Mouse (Mus musculus) left cerebral cortex, postnatal 25 days (tissue): Measurements from ENCODE around the gene Tead4. TPM values are rescaled to one million over a fixed set of nuclear protein-coding genes. Genes with fewer than 3 reads are reported as not detected.

Experiments
- DNase-seq, 2 experiments: peaks; one replicate each; pipeline ENCODE4 v3.0.0; 2022; ENCODE audit warnings: low spot score in 2 of 2, mixed read lengths in 1 of 2
- intact Hi-C: fragments of 180-260 bp; cut with DNase I; formaldehyde crosslinking; loops from one replicate; pipeline ENCODE4 v1.15.1; 2025
- total RNA-seq, 2 experiments: library from RNA; stranded (reverse); gene quantifications; 2 replicates each; pipeline ENCODE4 v1.2.3; 2021

Tead4 gene
- total RNA-seq, 2 experiments from 2014 or later: 0.30 to 0.62 TPM

DNA sequence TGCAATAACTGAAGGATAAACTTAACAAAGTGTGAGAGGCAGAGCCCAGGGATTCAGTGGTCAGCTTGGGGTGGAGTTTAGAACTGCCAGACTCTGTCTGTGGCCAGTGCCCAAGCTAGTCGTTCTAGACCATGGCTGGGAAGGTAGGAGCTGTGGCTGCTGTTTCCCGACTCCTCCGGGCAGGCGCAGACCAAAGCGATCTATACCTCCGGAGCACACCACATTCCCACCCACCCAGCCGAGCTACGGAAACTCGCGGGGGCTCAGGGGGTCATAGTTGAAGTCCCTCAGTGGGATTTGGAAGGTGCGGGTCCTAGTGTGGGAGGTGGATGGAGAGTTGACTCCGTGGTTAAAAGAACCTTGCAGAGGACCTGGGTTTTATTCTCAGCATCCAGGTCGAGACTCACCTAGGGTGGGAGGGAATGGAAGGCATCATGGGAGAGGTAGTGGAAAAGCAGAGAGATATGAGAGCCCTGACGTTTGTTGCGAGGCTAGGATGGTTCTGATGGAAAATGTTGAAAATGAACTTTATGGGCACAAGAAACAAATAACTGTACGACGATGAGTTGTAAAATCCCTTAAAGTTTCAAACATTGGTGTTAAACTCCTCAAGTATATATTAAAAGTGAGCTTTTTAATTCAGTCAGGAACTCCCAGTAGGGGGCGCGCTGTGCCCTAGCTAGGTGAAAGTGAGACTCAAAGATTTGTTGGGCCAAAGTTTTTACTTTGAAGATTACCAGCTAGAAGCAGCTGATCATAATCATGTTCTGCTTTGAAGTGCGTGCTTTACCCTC lies 99.6 kb downstream of the Tead4 start:
- peak; percentile 64 to 71 for DNase-seq

DNA sequence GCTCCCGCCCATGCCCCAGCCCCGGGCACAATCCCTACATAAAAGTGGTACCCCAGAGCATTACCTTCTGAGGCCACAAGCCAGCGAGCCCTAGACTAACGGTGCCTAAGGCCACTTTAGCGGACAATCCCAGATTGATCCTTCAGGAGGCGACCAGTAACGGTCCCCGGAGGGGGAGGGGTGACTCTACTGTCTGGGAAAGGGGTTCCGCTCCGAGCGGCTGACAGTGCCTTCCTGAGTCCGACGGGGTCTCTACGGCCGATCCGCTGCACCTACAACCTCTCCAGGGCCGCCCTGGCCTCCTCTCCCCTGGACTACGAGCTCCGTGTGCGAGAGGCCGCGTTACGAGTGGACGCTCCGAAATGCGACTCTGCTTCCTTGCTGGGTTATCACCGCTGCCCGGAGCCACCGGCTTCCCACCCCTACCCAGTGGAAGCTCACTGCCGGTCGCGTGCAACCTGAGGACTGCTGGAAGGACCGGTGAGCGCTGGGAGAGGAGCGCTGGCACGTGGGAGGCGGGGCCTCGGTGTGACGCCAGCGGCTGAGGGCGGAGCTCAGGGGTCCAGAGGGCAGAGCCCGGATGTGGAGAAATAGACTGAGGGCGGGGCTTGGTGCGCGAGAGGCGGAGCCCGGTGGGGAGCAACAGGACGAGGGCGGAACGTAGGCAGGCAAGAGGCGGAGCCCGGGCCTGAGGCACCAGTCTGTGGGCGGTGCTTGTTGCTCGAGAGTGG lies 100.3 kb downstream of the Tead4 start:
- intact Hi-C loops: loop anchor here (2.0 kb wide), 1 partner anchor 157 kb away; no protein-coding TSS in a partner anchor
- peak; percentile 97 to 99 for DNase-seq

More for the DNA sequence above, 99.6 kb downstream of the Tead4 start:
- intact Hi-C loops: loop anchor here (2.0 kb wide), 1 partner anchor 156 kb away; no protein-coding TSS in a partner anchor

DNA sequence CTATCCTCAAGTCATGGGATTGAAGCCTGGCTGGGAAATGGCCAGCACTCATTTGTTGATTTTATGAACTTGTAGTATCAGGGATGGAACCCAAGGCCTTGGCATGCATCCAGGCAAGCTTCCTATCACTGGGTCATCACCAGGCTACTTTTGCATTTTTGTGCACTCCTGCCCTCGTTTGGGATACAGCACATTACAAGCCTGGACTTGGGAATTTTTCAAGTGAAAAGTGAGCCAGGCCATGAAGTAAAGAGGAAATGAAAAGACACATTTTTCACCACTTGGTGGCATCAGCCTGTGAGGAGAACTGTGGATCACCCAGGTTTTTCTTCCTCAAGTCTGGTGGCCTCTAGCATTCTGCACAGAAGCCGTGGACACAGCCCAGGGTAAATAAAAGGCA lies 117.1 kb downstream of the Tead4 start:
- intact Hi-C loops: no loop called here
- no peak for DNase-seq

DNA sequence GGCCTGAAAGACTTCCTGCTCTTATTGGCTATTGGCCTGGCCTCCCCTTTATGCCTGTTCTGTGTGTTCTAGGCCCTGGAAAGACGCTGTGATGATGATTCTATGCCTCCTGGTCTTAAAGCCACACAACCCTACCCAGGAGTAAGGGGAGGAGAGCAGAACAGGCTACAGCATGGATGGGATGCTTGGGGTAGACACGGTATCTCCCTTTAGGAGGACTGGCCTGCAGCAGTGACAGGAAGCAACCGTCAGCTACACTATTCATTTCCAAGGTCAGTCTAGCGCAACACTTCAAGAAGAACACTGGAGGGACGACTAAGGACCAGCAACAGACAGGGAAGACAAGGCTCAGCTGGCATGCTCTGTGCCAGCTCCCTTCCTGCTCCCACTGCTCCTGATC lies 119.4 kb downstream of the Tead4 start:
- intact Hi-C loops: no loop called here
- no peak for DNase-seq

DNA sequence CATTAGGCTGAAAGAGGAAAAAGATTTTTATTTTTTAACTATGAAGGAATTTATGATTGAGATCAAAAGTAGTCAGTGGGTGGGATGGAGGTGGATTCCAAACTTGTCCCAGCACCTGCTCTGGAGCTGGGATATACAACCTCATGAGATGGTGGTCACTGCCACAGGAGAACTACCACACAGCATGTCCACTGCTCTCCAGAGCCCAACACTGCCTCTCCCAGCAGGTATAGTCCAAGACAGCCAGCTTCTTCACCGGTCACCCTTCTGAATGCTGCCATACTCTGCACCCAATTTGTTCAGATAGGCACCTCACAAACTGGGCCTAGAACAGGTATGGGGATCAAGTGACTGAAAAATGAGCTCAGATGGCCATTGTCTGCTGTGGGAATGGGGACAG lies 121.0 kb downstream of the Tead4 start:
- DNase-seq: no peak
- intact Hi-C loops: no loop called here

DNA sequence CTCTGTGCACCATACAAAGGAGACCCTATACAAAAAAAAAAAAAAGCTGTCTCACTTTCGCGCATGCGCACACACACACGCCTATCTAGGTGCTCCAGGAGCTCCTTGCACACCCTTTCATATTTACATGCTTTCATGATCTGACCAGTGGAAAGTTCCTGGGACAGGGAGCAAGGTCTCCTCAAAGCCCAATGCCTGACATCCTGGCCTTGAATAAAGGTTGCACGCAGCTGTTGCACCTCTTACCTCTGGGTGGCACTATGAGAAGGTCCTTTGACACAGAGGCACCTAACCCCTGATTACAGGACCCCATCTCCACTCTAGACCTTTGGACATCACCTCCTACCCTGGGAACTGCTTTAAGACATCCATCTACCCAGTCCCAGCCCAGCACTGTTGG lies 121.4 kb downstream of the Tead4 start:
- no peak for DNase-seq
- intact Hi-C loops: no loop called here

DNA sequence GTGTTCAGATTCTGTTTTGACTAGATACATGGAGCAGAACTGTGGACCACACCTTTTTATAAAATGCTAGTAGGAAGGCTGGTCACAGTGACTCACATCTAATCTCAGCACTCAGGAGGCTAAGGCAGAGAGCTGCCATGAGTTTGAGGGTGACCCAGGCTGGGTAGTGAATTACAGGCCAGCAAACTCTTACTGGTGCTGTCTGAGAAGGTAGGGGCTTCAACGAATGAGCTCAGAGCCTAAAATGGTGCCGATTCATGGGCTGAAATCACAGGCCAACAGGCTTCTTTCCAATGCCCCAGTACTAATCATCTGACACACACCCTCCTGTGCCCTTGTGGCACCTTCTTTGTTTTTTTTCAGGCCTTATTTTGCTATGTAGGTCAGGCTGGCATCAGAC lies 121.9 kb downstream of the Tead4 start:
- intact Hi-C loops: no loop called here
- no peak for DNase-seq

Other genes with a start within 250 kb of the Tead4 start
- gene Tspan9, start 157.2 kb downstream of the Tead4 start, total RNA-seq: 10 to 100 TPM; 55.2 to 58.6 TPM
- gene Tulp3, start 55.0 kb upstream of the Tead4 start, total RNA-seq: 10 to 100 TPM; 16.2 to 22.1 TPM
- gene Rhno1, start 62.1 kb upstream of the Tead4 start, total RNA-seq: 10 to 100 TPM; 15.7 to 17.2 TPM
- gene Foxm1, start 62.1 kb upstream of the Tead4 start, total RNA-seq: 1 to 10 TPM; 1.3 to 2.1 TPM
- gene Tex52, start 74.6 kb upstream of the Tead4 start, total RNA-seq: under 1 TPM; 0.64 to 0.82 TPM
- not detected for gene Gm44596, start 74.7 kb upstream of the Tead4 start, total RNA-seq
- 1 to 10 TPM; 9.9 to 10.0 TPM for gene Nrip2, start 98.5 kb upstream of the Tead4 start, total RNA-seq
- gene Itfg2, start 124.1 kb upstream of the Tead4 start, total RNA-seq: 10 to 100 TPM; 25.0 to 30.9 TPM
- 100 to 1,000 TPM; 117 to 119 TPM for gene Fkbp4, start 137.9 kb upstream of the Tead4 start, total RNA-seq
- not detected for gene Pzp, start 225.9 kb upstream of the Tead4 start, total RNA-seq